Mouse (Mus musculus) spleen, adult 2 months (tissue): ENCODE results near the gene Arfgef2. TPM values are rescaled to one million over a fixed set of nuclear protein-coding genes. Genes with fewer than 3 reads are reported as not detected.

Experiments
- DNase-seq, 2 experiments: peaks; one replicate each; pipeline versions ENCODE4 v3.0.0 to v3.0.0-alpha.2; 2012 to 2021; ENCODE audit warnings: low spot score in 2 of 2, low read depth in 1 of 2
- H3K27ac ChIP-seq: fragments of 200-500 bp; 2 replicates; pipeline ENCODE4 v1.5.1; 2012; ENCODE audit warnings: low read length, inconsistent platforms; ENCODE audit not compliant: insufficient read depth
- H3K27me3 ChIP-seq: fragments of 200-500 bp; 2 replicates; pipeline ENCODE4 v1.6.1; 2012; ENCODE audit warnings: mild to moderate bottlenecking, moderate library complexity, low read length, inconsistent platforms; ENCODE audit not compliant: control insufficient read depth, insufficient read depth
- H3K36me3 ChIP-seq: fragments of 200-500 bp; 2 replicates; pipeline ENCODE4 v1.6.1; 2012; ENCODE audit warnings: mild to moderate bottlenecking, low read length, inconsistent platforms; ENCODE audit not compliant: control insufficient read depth, insufficient read depth
- H3K4me1 ChIP-seq: fragments of 200-500 bp; 2 replicates; pipeline ENCODE4 v1.6.1; 2011; ENCODE audit warnings: inconsistent platforms; ENCODE audit not compliant: control insufficient read depth, insufficient read depth, insufficient read length
- H3K4me3 ChIP-seq: fragments of 200-500 bp; 2 replicates; pipeline ENCODE4 v1.5.1; 2011; ENCODE audit warnings: mild to moderate bottlenecking, inconsistent platforms; ENCODE audit not compliant: insufficient read depth, insufficient read length; ENCODE audit errors: extremely low read depth
- CTCF ChIP-seq: fragments of 200-500 bp; IDR thresholded peaks from 2 replicates; pipeline ENCODE4 v1.5.1; 2011; ENCODE audit warnings: mild to moderate bottlenecking, inconsistent platforms; ENCODE audit not compliant: insufficient read depth, insufficient read length, insufficient replicate concordance; ENCODE audit errors: extremely low read depth
- POLR2A ChIP-seq: fragments of 200-500 bp; IDR thresholded peaks from 2 replicates; pipeline ENCODE4 v1.6.1; 2011; ENCODE audit warnings: low read depth, low read length, inconsistent platforms
- WGBS: fragments of 180-500 bp; shearing (Covaris S2); methylation state at CpG from one replicate; pipeline ENCODE4 v1.1.7; 2018; 5-methylcytosine and 5-hydroxymethylcytosine counted together
- polyA plus RNA-seq: library from polyadenylated mRNA; depleted of rRNA; stranded (reverse); fragments of >200 nt; gene quantifications from 2 replicates; pipeline ENCODE4 v1.2.3, GENCODE M21; 2012; rRNA removed

Arfgef2 gene
- polyA plus RNA-seq, 1 experiment, result 11.6 TPM

DNA sequence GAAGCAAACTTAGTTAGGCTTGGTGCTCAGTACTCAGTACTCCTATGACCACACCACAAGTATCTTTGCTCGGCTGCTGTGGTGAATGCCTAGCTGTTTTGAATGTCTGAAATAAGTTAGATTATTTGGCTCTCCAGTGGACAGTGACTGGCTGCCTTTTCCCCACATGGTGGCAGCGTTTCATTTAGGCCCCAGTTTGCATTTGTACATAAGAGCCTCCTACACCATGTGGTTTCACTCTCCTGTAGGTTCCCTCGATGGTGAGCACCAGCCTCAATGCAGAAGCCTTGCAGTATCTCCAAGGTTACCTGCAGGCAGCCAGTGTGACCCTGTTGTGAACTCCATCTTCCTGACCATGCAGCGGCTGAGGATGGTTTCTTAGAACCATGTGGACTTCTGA, 140.1 kb downstream of the Arfgef2 start:
- Histone ChIP-seq H3K36me3 (peaks cover 63% of the 10 kb centered on the region), H3K4me1 (no peaks in the 10 kb centered on the region), H3K27ac (no peak overlapping the region), H3K4me3 (no peak overlapping the region), H3K27me3 (no peaks in the 10 kb centered on the region)
- no peak for TF ChIP-seq POLR2A
- no peak for TF ChIP-seq CTCF
- WGBS, result 57% methylated on average over 4 of the region's 4 CpGs
- DNase-seq, result no peak

Other genes with a start within 250 kb of the Arfgef2 start
- gene Prex1, start 91.8 kb upstream of the Arfgef2 start, polyA plus RNA-seq, result 123 and 154 TPM in 2 replicates
- gene Trp53rkb, start 13.1 kb upstream of the Arfgef2 start, polyA plus RNA-seq, result 4.1 and 4.7 TPM in 2 replicates
- 9.2 and 12.1 TPM in 2 replicates for gene Cse1l, start 100.5 kb downstream of the Arfgef2 start, polyA plus RNA-seq
- gene Stau1, start 190.7 kb downstream of the Arfgef2 start, polyA plus RNA-seq, result 15.2 and 15.6 TPM in 2 replicates
- 27.4 and 32.9 TPM in 2 replicates for gene Ddx27, start 209.6 kb downstream of the Arfgef2 start, polyA plus RNA-seq